Mouse (Mus musculus) hindlimb bud, embryonic 11.5 days (tissue): ENCODE measurements around the gene Acta2.
"Not testable (repeated sequence)": the region's sequence is repeated elsewhere in the genome, so short reads cannot be mapped to it uniquely, and the experiment has no call there.

Experiments used
- DNase-seq: peaks from one replicate; pipeline ENCODE4 v3.0.0-alpha.2; 2012; ENCODE audit warnings: low read depth, low spot score; ENCODE audit errors: extremely low spot score

Acta2 gene

DNA sequence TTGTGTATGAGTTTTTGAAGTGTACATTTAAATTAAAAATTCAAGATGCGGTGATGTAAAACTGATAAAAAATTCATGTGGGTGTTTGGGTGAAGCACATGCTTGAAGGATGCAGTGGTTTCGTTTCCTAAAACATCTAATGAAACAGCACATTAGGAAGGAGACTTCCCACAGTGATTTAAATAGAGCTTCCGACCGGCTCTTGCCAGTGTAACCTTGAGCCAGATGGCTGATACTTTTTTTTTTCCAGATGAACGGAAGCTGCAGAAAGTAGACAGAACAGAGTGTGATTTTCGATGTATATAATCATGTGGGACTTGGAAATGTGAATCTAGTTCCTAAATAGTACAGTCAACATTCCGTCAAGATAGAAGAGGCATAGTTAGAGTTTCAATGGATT lies 23.8 kb downstream of the Acta2 start:
- no peak for DNase-seq

- no peak for DNase-seq
Observed at GRCm38 (mm10) chr19:34222805-34223204, 32.6 kb downstream of the Acta2 start.

DNA sequence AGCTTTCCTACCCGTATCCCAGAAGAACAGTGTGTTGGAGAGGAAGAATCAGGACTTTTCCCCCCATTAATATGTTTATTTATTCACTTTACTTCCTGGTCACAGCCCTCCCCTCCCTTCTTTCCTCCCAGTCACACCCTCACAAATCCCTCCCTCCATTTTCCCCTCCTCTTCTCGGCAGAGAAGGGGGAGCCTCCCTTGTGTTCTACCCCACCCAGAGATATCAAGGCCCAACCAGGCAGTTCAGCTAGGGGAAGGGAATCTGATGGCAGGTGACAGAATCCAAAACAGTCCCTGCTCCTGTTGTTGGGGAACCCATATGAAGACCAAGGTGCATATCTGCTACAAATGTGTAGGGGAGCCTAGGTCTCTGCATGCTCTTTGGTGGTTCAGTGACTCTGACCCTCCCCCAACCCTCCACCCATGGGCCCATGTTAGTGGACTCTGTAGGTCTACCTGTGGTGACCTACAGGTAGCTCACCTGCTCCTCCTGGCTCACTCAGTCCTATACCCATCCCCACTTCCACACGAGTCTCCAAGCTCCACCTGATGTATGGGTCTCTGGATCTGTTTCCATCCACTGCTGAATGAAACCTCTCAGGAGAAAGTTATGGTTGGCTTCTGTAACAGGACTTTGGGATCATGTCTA lies 34.5 kb downstream of the Acta2 start:
- DNase-seq: no peak

GRCm38 (mm10) chr19:34219260-34219968 lies 36.0 kb downstream of the Acta2 start:
- DNase-seq: no peak

GRCm38 (mm10) chr19:34217761-34218160 lies 37.6 kb downstream of the Acta2 start:
- DNase-seq: no peak

DNA sequence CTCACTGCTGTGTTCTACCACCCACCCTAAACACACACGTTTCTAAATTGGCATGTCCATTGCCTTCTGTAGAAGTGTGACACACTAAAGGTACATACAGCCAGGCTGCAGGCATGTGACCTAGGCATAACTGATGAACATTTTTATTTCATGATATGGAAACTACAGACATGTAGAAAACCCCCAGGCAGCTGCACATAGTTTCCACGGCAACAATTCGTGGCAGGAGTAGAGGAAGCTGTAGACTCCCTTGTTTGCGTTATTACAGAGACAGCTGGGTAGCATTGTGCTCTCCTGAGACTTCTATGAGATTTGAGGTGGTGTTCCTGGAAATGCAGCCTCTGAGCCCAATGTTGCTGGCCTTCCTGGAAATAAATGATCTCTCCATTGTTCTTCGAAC lies 38.4 kb downstream of the Acta2 start:
- DNase-seq: no peak

DNA sequence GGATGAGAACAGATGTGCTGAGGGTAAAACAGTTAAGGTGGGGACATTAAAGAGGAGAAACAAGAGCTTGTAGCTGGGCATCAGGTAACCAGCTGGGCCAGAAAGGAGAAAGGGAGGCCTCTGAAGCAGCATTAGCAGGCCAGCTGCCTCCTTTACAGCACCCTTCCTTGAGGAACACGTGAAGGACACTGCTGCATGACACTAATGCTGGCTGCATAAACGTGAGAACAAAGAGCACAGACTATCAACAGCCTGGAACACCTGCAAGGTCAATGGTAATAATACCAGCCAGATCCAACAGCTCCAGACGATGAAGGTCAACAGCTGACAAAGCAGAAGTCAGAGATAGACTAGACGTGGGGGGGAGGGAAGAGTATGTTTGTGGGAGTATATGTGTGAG lies 41.3 kb downstream of the Acta2 start:
- DNase-seq: no peak

DNA sequence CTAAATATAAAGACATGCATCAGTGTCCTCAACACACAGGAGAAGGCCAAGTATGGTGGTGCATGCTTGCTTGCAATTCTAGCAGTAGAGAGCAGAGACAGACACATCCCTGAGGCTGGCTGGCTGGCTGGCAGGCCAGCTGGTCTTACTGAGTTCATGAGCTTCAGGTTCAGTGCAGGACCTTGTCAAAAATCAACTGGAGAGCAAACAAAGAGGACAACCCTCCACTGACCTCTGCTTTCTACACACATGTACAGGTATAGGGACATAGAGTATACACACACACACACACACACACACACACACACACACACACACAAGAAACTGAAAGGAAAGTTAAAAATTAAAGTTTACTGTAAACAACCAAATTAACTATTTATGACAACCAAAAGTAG lies 42.1 kb downstream of the Acta2 start:
- no peak for DNase-seq

- DNase-seq: no peak
Observed at GRCm38 (mm10) chr19:34212489-34213250, 42.7 kb downstream of the Acta2 start.

DNA sequence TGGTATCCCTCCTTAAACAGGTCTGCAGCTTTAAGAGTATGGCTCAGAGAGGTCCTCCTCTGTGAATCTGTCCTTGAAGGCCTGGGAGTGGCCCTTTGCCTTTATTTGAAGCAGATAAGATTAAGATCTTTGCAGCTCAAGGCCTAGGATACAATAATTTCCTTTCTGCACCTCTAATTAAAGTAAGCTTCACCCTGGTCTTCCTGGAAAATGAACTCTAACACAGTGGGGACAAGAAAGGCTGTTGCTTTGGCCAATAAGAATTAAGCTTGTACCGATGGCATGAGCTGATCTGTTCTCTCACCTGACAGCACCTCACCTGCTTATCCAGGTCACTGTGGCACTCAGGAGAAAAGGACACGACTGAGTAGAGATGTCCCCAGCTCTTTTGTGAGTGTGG lies 44.5 kb downstream of the Acta2 start:
- no peak for DNase-seq

GRCm38 (mm10) chr19:34209930-34210581 lies 45.3 kb downstream of the Acta2 start:
- DNase-seq: no peak

DNA sequence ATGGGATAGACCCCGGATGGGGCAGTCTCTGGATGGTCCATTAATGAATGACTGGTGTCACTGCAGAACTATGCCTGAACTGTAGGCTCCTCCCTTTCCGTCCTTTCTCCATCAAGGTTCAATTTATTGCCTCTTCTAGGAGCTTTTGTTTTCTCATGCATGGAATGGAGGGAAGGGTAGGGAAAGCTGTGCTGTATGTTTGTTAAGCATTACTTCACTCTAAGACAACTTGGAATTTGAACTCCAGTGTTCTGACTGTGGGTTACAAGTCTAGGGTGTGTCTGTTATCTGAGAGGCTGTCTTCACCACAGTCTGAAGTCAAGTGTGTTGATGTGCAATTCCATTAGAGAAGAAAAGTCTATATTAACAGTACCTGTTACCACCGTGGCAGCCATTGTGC lies 46.4 kb downstream of the Acta2 start:
- DNase-seq: no peak

GRCm38 (mm10) chr19:34206760-34207440 lies 48.5 kb downstream of the Acta2 start:
- no peak for DNase-seq

- DNase-seq: not testable (repeated sequence)
Observed at GRCm38 (mm10) chr19:34206128-34206527, 49.3 kb downstream of the Acta2 start.

- DNase-seq: no peak
Observed at GRCm38 (mm10) chr19:34202668-34203067, 52.7 kb downstream of the Acta2 start.

- peak; percentile 3 for DNase-seq
Observed at GRCm38 (mm10) chr19:34199488-34199887, 55.9 kb downstream of the Acta2 start.

DNA sequence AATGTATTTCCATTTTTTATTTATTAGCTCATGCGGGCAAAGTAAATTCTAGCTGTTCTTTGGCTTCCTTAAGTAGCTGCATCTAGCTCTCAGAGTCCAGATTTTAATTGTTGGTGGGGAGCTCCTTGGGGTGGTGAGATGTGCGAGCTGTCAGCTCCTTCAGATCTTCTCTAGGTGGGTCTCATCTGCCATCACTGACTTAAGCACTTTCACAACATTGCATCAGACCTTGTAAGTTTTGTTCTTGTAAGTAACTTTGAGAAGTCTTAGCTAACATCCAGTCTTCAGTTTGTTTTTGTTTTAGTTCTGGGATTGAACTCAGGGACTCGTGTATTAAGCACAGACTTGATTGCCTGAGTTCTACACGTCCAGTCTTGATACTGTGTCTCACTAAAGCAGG lies 56.5 kb downstream of the Acta2 start:
- no peak for DNase-seq

GRCm38 (mm10) chr19:34198066-34198465 lies 57.3 kb downstream of the Acta2 start:
- DNase-seq: no peak

GRCm38 (mm10) chr19:34195031-34195430 lies 60.4 kb downstream of the Acta2 start:
- DNase-seq: no peak

DNA sequence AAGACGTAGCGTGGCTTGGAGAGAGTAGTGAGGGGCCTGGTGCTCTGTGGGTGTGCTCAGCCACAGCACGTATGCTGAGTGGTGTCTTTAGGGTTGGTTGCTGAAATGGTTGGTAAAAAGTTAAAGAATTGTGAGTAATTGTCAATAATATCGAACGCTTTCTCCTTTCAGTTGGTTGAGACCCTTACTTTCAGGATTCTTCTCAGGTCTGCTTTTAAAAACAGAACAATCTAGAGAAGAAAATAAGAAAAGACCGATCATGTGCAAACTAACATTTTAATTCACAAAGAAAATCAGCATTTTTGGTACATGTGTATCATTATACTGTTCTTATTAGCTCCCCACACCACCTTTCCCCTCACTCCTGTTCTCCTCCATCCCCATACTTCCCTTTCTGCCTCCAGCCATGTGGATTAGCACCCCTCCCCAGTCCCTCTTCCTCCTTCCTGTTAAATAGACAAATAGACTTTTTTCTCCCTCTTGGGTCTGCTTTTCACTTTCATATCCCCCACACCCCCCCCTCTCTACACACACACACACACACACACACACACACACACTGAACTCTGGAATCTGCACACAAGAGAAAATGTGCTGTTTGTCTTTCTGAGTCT lies 61.2 kb downstream of the Acta2 start:
- no peak for DNase-seq

DNA sequence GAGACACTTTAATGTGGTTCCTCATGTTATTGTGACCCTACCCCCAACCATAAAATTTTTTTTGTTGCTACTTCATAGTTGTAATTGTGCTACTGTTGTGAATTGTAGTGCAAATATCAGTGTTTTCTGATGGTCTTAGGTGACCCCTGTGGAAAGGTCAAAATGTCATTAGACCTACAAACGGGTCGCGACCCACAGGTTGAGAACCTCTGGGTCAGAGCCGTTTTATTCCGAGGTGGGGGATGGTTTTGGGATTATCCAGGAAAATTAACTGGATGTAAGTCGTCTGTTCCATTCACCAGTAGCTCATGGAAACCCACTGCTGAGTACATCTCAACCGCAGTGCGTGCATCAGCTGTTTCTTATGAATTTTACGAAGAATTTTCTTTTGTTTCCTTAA lies 61.7 kb downstream of the Acta2 start:
- DNase-seq: no peak
